Mouse (Mus musculus): Measurements from ENCODE around the gene Pigc.

- TF ChIP-seq POLR2A (IDR thresholded peaks at IDR 0.05; ENCODE audit: insufficient read depth, low read depth, low read length): no peak
- no peak for TF ChIP-seq CTCF (IDR thresholded peaks at IDR 0.05)
- no peak for TF ChIP-seq EP300 (IDR thresholded peaks at IDR 0.05; ENCODE audit: insufficient read depth, low read depth, low read length)
Observed at GRCm38 (mm10) chr1:161925281-161925805, 43.6 kb upstream of the Pigc start.

Data from heart, adult 2 months (tissue).